In the genomic region with DNA sequence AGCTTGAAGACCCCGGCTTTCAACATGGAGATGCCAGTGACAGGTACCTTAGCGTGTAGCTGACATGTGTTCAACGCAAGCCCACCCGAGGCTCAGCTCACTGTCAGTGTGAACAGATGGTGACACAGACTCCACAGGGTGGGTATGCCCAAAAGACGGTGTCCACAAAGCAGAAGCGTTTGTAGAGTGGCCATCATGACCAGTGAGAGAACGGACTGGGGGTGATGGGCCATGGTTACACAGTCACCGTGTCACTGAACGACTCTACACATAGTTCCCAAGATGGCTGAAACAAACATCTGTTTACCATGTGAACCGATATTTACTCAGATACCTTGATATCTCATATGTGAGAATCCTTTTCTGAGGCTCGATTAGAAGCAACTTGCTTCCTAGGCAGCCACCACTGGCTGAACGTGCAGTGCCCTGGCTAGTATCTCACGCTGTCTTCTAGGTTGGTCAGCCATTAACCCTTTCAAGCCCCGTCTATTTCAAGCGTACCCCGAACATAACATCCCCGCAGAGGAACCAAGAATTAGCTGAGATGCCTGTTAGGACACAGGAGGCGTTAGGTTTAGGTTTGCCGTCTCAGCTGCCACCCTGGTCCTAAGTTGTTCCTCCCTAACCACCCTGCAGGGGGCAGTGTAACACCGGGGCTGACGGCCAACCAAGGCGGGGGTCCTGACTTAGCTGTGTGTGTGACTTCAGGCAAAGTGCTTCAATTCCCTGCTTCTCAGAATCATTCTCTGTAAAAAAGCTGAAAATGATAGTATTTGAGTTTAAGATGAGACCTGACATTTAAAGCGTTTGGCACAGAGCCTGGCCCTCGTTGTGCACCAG, we compare ENCODE assay signal across 10 mouse cellular contexts. TPM values are rescaled to one million over a fixed set of nuclear protein-coding genes. Genes with fewer than 3 reads are reported as not detected.
DNase-seq lines count a peak whose midpoint lies in the region; ATAC-seq and TF ChIP-seq lines count a peak whose summit lies in the region.
"Had no signal": no experiment of that assay in that cellular context is flagged by ENCODE, and none has a peak within 500 bp of the region (broad histone marks: within the 10 kb centered on the region; RNA-seq: fewer than 3 reads in every experiment).

No protein-coding gene starts in this region.

- DNase-seq in heart, adult 11 months = peak; percentile 93
- no peak for DNase-seq in heart, postnatal 25 days (ENCODE audit: low spot score)
- DNase-seq in cerebellum, adult 11-12 months = peak; percentile 43
- DNase-seq in forebrain, postnatal 0 days = peak; percentile 89
- DNase-seq in limb, embryonic 11.5 days (ENCODE audit: low spot score) = peak; percentile 89
- DNase-seq in midbrain, embryonic 14.5 days = peak; percentile 89
- DNase-seq in thymus, adult 2 months = peak; percentile 68

- TF ChIP-seq POLR2A in thymus, adult 2 months (IDR thresholded peaks at IDR 0.05; ENCODE audit: control insufficient read depth, extremely low read depth, insufficient read depth, low read length, poor library complexity) = no peak

- H3K9ac ChIP-seq in forebrain, postnatal 0 days = no peak overlapping the region
- no peak overlapping the region for H3K9ac ChIP-seq in intestine, postnatal 0 days (ENCODE audit: low read depth, low read length)
- no peak overlapping the region for H3K9ac ChIP-seq in limb, embryonic 11.5 days (ENCODE audit: low read length)
- no peak overlapping the region for H3K9ac ChIP-seq in midbrain, embryonic 14.5 days (replicated peaks; ENCODE audit: low read length)

- peak; percentile 97 for TF ChIP-seq CTCF in forebrain, postnatal 0 days (IDR thresholded peaks at IDR 0.05; ENCODE audit: low read depth)
- peak; percentile 93 for TF ChIP-seq CTCF in intestine, postnatal 0 days (IDR thresholded peaks at IDR 0.05; ENCODE audit: low read depth)
- peak; percentile 89 for TF ChIP-seq CTCF in thymus, adult 2 months (IDR thresholded peaks at IDR 0.05; ENCODE audit: borderline replicate concordance, control insufficient read depth, extremely low read depth, insufficient read depth, low read length, poor library complexity)

- no peak overlapping the region for H3K4me2 ChIP-seq in forebrain, postnatal 0 days (ENCODE audit: low read depth)
- H3K4me2 ChIP-seq in intestine, postnatal 0 days (replicated peaks; ENCODE audit: low read depth) = no peak overlapping the region
- no peak overlapping the region for H3K4me2 ChIP-seq in limb, embryonic 11.5 days (ENCODE audit: low read depth, severe bottlenecking)
- peak overlapping the region; percentile 27 for H3K4me2 ChIP-seq in midbrain, embryonic 14.5 days (ENCODE audit: low read length)

- 41% methylated on average over 24 of the region's 24 CpGs for WGBS in forebrain, postnatal 0 days
- WGBS in intestine, postnatal 0 days = 42% methylated on average over 24 of the region's 24 CpGs
- WGBS in limb, embryonic 11.5 days = 48% methylated on average over 24 of the region's 24 CpGs
- 46% methylated on average over 24 of the region's 24 CpGs for WGBS in midbrain, embryonic 14.5 days
- 52% methylated on average over 24 of the region's 24 CpGs for WGBS in thymus, adult 2 months

- intact Hi-C loops in heart, postnatal 25 days (cut with DNase I) = loop anchor here (5.0 kb wide), 2 partner anchors 134 to 150 kb away; no protein-coding TSS in a partner anchor

- no peak overlapping the region for H3K27ac ChIP-seq in forebrain, postnatal 0 days (ENCODE audit: low read depth, low read length)
- H3K27ac ChIP-seq in intestine, postnatal 0 days (ENCODE audit: low read depth, low read length) = no peak overlapping the region
- no peak overlapping the region for H3K27ac ChIP-seq in limb, embryonic 11.5 days (replicated peaks; ENCODE audit: low read depth, low read length)
- peak overlapping the region; percentile 63; the same call in 1 of the 2 replicates for H3K27ac ChIP-seq in midbrain, embryonic 14.5 days (replicated peaks; ENCODE audit: low read depth, low read length)
- H3K27ac ChIP-seq in thymus, adult 2 months (ENCODE audit: control insufficient read depth, insufficient read depth, low read length) = no peak overlapping the region

- H3K4me3 ChIP-seq in forebrain, postnatal 0 days (ENCODE audit: low read depth, low read length) = no peak overlapping the region
- H3K4me3 ChIP-seq in intestine, postnatal 0 days (ENCODE audit: low read depth, low read length) = no peak overlapping the region
- H3K4me3 ChIP-seq in limb, embryonic 11.5 days (ENCODE audit: low read depth, low read length) = no peak overlapping the region
- H3K4me3 ChIP-seq in midbrain, embryonic 14.5 days (replicated peaks; ENCODE audit: low read depth, low read length) = no peak overlapping the region
- no peak overlapping the region for H3K4me3 ChIP-seq in thymus, adult 2 months (ENCODE audit: control insufficient read depth, insufficient read depth, low read length)
- H3K4me3 ChIP-seq: megakaryocyte, embryonic 14.5 days had no signal

- H3K4me1 ChIP-seq in forebrain, postnatal 0 days (ENCODE audit: insufficient read depth) = peaks cover 7% of the 10 kb centered on the region
- H3K4me1 ChIP-seq in intestine, postnatal 0 days (replicated peaks; ENCODE audit: control insufficient read depth, insufficient read depth, low read length) = no peaks in the 10 kb centered on the region
- H3K4me1 ChIP-seq in limb, embryonic 11.5 days (ENCODE audit: control insufficient read depth, insufficient read depth, low read length) = no peaks in the 10 kb centered on the region
- H3K4me1 ChIP-seq in midbrain, embryonic 14.5 days (ENCODE audit: control insufficient read depth, insufficient read depth, low read length) = peaks cover 16% of the 10 kb centered on the region
- H3K4me1 ChIP-seq in thymus, adult 2 months (replicated peaks; ENCODE audit: control insufficient read depth, insufficient read depth, low read length) = no peaks in the 10 kb centered on the region; the same call in 1 of the 2 replicates

- no peaks in the 10 kb centered on the region for H3K9me3 ChIP-seq in forebrain, postnatal 0 days (ENCODE audit: low read length)
- no peaks in the 10 kb centered on the region for H3K9me3 ChIP-seq in intestine, postnatal 0 days (ENCODE audit: control insufficient read depth)
- H3K9me3 ChIP-seq in limb, embryonic 11.5 days (ENCODE audit: control insufficient read depth, low read length) = no peaks in the 10 kb centered on the region
- no peaks in the 10 kb centered on the region for H3K9me3 ChIP-seq in midbrain, embryonic 14.5 days (ENCODE audit: control insufficient read depth, low read length)

- ATAC-seq in forebrain, postnatal 0 days = peak; percentile 87
- no peak for ATAC-seq in intestine, postnatal 0 days
- peak; percentile 67; the same call in 1 of the 2 replicates for ATAC-seq in limb, embryonic 11.5 days (ENCODE audit: insufficient number of reproducible peaks, low FRiP score, low TSS enrichment, low read depth)
- ATAC-seq in midbrain, embryonic 14.5 days (ENCODE audit: low FRiP score, low TSS enrichment) = peak; percentile 53; the same call in 1 of the 2 replicates

- no peaks in the 10 kb centered on the region for H3K27me3 ChIP-seq in forebrain, postnatal 0 days (ENCODE audit: insufficient read depth, low read length)
- H3K27me3 ChIP-seq in intestine, postnatal 0 days (replicated peaks; ENCODE audit: control insufficient read depth, insufficient read depth, low read length) = no peaks in the 10 kb centered on the region
- peaks cover 3% of the 10 kb centered on the region; the same call in 1 of the 2 replicates for H3K27me3 ChIP-seq in limb, embryonic 11.5 days (ENCODE audit: control insufficient read depth, insufficient read depth, low read length)
- no peaks in the 10 kb centered on the region for H3K27me3 ChIP-seq in midbrain, embryonic 14.5 days (ENCODE audit: control insufficient read depth, insufficient read depth, low read length)
- H3K27me3 ChIP-seq in thymus, adult 2 months (ENCODE audit: control insufficient read depth, insufficient read depth, low read length) = no peaks in the 10 kb centered on the region

- H3K36me3 ChIP-seq in forebrain, postnatal 0 days (ENCODE audit: insufficient read depth) = no peaks in the 10 kb centered on the region
- no peaks in the 10 kb centered on the region for H3K36me3 ChIP-seq in intestine, postnatal 0 days (ENCODE audit: control insufficient read depth, insufficient read depth)
- H3K36me3 ChIP-seq in limb, embryonic 11.5 days (ENCODE audit: control insufficient read depth, insufficient read depth, low read length) = no peaks in the 10 kb centered on the region
- H3K36me3 ChIP-seq in midbrain, embryonic 14.5 days (ENCODE audit: control insufficient read depth, insufficient read depth, low read length) = no peaks in the 10 kb centered on the region
- no peaks in the 10 kb centered on the region for H3K36me3 ChIP-seq in thymus, adult 2 months (ENCODE audit: control insufficient read depth, insufficient read depth, low read length)

RNA-seq across cellular contexts. Expression of a gene that starts 10.9 kb away (rescaled TPM):
- under 1 TPM; 0.05 to 0.06 TPM for total RNA-seq in heart, postnatal 25 days (2021)
- total RNA-seq in forebrain, postnatal 0 days (2014; rRNA removed) = 3.4 and 3.5 TPM in 2 replicates
- 1.9 and 2.7 TPM in 2 replicates for polyA plus RNA-seq in forebrain, postnatal 0 days (2015; fragmentation: Nextera tagmentation; extraction: Ambion mirVana)
- 0.08 and 0.12 TPM in 2 replicates for polyA plus RNA-seq in intestine, postnatal 0 days (2015; fragmentation: Nextera tagmentation; extraction: Ambion mirVana)
- 0.08 and 0.23 TPM in 2 replicates for polyA plus RNA-seq in limb, embryonic 11.5 days (2014; fragmentation: Nextera tagmentation; extraction: Ambion mirVana)
- polyA plus RNA-seq in midbrain, embryonic 14.5 days (2014; fragmentation: Nextera tagmentation; extraction: Ambion mirVana) = 1.0 and 2.7 TPM in 2 replicates
- 0.31 and 0.42 TPM in 2 replicates for polyA plus RNA-seq in thymus, adult 2 months (2012; rRNA removed)
- total RNA-seq: MEL had no signal

RNA-seq across cellular contexts. Expression of a gene that starts 55.9 kb away (rescaled TPM):
- 1 to 10 TPM; 5.1 to 6.6 TPM for total RNA-seq in heart, postnatal 25 days (2021)
- total RNA-seq in forebrain, postnatal 0 days (2014; rRNA removed) = 13.8 and 13.9 TPM in 2 replicates
- 8.1 and 8.5 TPM in 2 replicates for polyA plus RNA-seq in forebrain, postnatal 0 days (2015; fragmentation: Nextera tagmentation; extraction: Ambion mirVana)
- polyA plus RNA-seq in intestine, postnatal 0 days (2015; fragmentation: Nextera tagmentation; extraction: Ambion mirVana) = 5.0 and 6.2 TPM in 2 replicates
- polyA plus RNA-seq in limb, embryonic 11.5 days (2014; fragmentation: Nextera tagmentation; extraction: Ambion mirVana) = 20.0 and 22.4 TPM in 2 replicates
- polyA plus RNA-seq in midbrain, embryonic 14.5 days (2014; fragmentation: Nextera tagmentation; extraction: Ambion mirVana) = 13.5 and 14.3 TPM in 2 replicates
- 11.2 and 12.6 TPM in 2 replicates for polyA plus RNA-seq in thymus, adult 2 months (2012; rRNA removed)

RNA-seq across cellular contexts. Expression of a gene that starts 56.3 kb away (rescaled TPM):
- 10 to 100 TPM; 16.4 to 18.8 TPM for total RNA-seq in heart, postnatal 25 days (2021)
- total RNA-seq in forebrain, postnatal 0 days (2014; rRNA removed) = 11.6 and 15.0 TPM in 2 replicates
- polyA plus RNA-seq in forebrain, postnatal 0 days (2015; fragmentation: Nextera tagmentation; extraction: Ambion mirVana) = 11.5 and 13.9 TPM in 2 replicates
- polyA plus RNA-seq in intestine, postnatal 0 days (2015; fragmentation: Nextera tagmentation; extraction: Ambion mirVana) = 55.6 and 62.6 TPM in 2 replicates
- 29.0 and 29.2 TPM in 2 replicates for polyA plus RNA-seq in limb, embryonic 11.5 days (2014; fragmentation: Nextera tagmentation; extraction: Ambion mirVana)
- 10.7 and 13.9 TPM in 2 replicates for polyA plus RNA-seq in midbrain, embryonic 14.5 days (2014; fragmentation: Nextera tagmentation; extraction: Ambion mirVana)
- 2.3 and 2.9 TPM in 2 replicates for polyA plus RNA-seq in thymus, adult 2 months (2012; rRNA removed)
